Comparison of ENCODE assay signal across 9 mouse cellular contexts in the genomic region with DNA sequence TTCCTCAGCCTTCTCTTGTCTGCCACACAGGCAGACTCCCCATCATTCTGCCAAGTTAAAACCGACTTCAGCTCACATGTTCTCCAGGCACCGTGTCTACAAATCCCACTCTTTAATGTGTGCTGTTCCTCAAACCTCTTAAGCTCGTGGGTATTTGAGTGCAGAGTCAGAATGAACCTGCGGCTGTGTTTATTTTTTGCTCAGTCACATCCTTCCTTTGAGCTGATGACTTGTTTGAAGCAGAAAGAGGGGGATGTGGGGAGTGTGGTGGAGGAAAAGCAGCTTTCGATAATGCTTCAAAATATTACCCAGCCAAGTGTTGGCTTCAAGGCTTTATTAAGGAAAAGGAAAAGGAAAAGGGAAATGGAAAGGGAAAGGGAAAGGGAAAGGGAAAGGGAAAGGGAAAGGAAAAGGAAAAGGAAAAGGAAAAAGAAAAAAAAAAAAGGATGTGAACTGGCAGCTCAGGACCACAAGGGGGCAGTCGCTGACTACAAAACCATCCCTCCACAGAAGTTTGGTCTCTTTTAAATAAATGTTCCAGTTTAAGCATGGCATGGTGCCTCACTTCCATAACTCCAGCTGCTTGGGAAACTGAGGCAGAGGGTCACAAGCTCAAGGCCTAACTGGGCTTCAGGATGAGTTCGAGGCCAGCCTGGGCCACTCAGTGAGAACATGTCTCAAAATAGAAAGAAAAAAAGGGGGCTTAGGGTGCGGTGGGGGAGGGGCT.
A peak's percentile ranks its signal among the peaks of the same experiment; 100 is the strongest.
DNase-seq lines count a peak whose midpoint lies in the region; ATAC-seq and TF ChIP-seq lines count a peak whose summit lies in the region.
"Had no signal": no experiment of that assay in that cellular context is flagged by ENCODE, and none has a peak within 500 bp of the region (broad histone marks: within the 10 kb centered on the region; RNA-seq: fewer than 3 reads in every experiment).

No protein-coding gene starts in this region.

- no peak overlapping the region for H3K9ac ChIP-seq in liver, embryonic 14.5 days (replicated peaks)
- H3K9ac ChIP-seq in liver, embryonic 11.5 days (ENCODE audit: low read depth, low read length), result no peak overlapping the region

- H3K4me1 ChIP-seq in liver, embryonic 14.5 days (replicated peaks; ENCODE audit: control insufficient read depth in 2 of 2, insufficient read depth in 2 of 2, low read length in 1 of 2), result no peaks in the 10 kb centered on the region
- no peaks in the 10 kb centered on the region for H3K4me1 ChIP-seq in liver, embryonic 11.5 days (replicated peaks; ENCODE audit: control insufficient read depth, insufficient read depth, low read length)

- no peaks in the 10 kb centered on the region for H3K27me3 ChIP-seq in liver, embryonic 14.5 days (ENCODE audit: control insufficient read depth, insufficient read depth, low read length)
- no peaks in the 10 kb centered on the region for H3K27me3 ChIP-seq in liver, embryonic 11.5 days (replicated peaks; ENCODE audit: control insufficient read depth, insufficient read depth, low read length)

- no peaks in the 10 kb centered on the region for H3K36me3 ChIP-seq in liver, embryonic 14.5 days (replicated peaks; ENCODE audit: control insufficient read depth, insufficient read depth, low read depth)
- no peaks in the 10 kb centered on the region for H3K36me3 ChIP-seq in liver, embryonic 11.5 days (ENCODE audit: control insufficient read depth, insufficient read depth, low read length)

- no peak for ATAC-seq in liver, embryonic 14.5 days (ENCODE audit: insufficient read depth)
- no peak for ATAC-seq in liver, embryonic 11.5 days (replicated peaks; ENCODE audit: low FRiP score)

- TF ChIP-seq CTCF in liver, embryonic 14.5 days (IDR thresholded peaks at IDR 0.05; ENCODE audit: low read depth), result peak; percentile 68

- H3K27ac ChIP-seq in liver, embryonic 14.5 days, result no peak overlapping the region
- H3K27ac ChIP-seq in liver, embryonic 11.5 days (ENCODE audit: low read depth, low read length), result no peak overlapping the region

- 25% methylated on average over 8 of the region's 8 CpGs for WGBS in liver, embryonic 14.5 days (ENCODE audit: insufficient replicate concordance)
- WGBS in liver, embryonic 11.5 days, result 46% methylated on average over 8 of the region's 8 CpGs

- DNase-seq in adrenal gland, postnatal 14 days, result peak; percentile 40
- DNase-seq in adrenal gland, postnatal 4 days (ENCODE audit: low spot score in 2 of 2), result no peak
- no peak for DNase-seq in liver, embryonic 14.5 days (ENCODE audit: low read depth in 3 of 3, low spot score in 3 of 3)
- no peak for DNase-seq in liver, embryonic 11.5 days (ENCODE audit: low spot score)
- DNase-seq in embryo, embryonic 10 days (ENCODE audit: low spot score), result peak; percentile 23
- peak; percentile 30 for DNase-seq in lung, postnatal 10 days
- DNase-seq in urinary bladder, postnatal 4 days (ENCODE audit: low spot score in 2 of 2), result no peak
- no peak for DNase-seq in left cerebral cortex, adult 11 months (ENCODE audit: low spot score)

- no peak overlapping the region for H3K4me2 ChIP-seq in liver, embryonic 14.5 days (ENCODE audit: low read depth)
- H3K4me2 ChIP-seq in liver, embryonic 11.5 days, result no peak overlapping the region

- no peak for TF ChIP-seq EP300 in liver, embryonic 14.5 days (IDR thresholded peaks at IDR 0.05; ENCODE audit: low read depth)

- no peak overlapping the region for H3K4me3 ChIP-seq in liver, embryonic 14.5 days (ENCODE audit: insufficient read depth in 1 of 2, low read depth in 2 of 2, low read length in 2 of 2)
- no peak overlapping the region for H3K4me3 ChIP-seq in liver, embryonic 11.5 days (ENCODE audit: low read depth, low read length)
- H3K4me3 ChIP-seq: myocyte had no signal

- no peaks in the 10 kb centered on the region for H3K9me3 ChIP-seq in liver, embryonic 14.5 days (ENCODE audit: control insufficient read depth, low read length)
- no peaks in the 10 kb centered on the region for H3K9me3 ChIP-seq in liver, embryonic 11.5 days (ENCODE audit: control insufficient read depth, low read length)

Comparison
In these comparisons a context has a peak if more than half of its experiments do, and no peak if none do; other contexts are left out.
1. DNase-seq: peak in adrenal gland, postnatal 14 days (single experiment), embryo, embryonic 10 days (single experiment) and lung, postnatal 10 days (single experiment); none in adrenal gland, postnatal 4 days (0 of 2), liver, embryonic 14.5 days (0 of 3), liver, embryonic 11.5 days (single experiment), urinary bladder, postnatal 4 days (0 of 2) and left cerebral cortex, adult 11 months (single experiment).